Mouse (Mus musculus) skeletal muscle tissue, adult 2 months (tissue): ENCODE data around the gene Pigl.
"Not testable (repeated sequence)": the region's sequence is repeated elsewhere in the genome, so short reads cannot be mapped to it uniquely, and the experiment has no call there.

Experiments used
- DNase-seq: peaks from one replicate; pipeline ENCODE4 v3.0.0-alpha.2; 2012; ENCODE audit warnings: low read depth, low spot score

Gene Pigl

DNA sequence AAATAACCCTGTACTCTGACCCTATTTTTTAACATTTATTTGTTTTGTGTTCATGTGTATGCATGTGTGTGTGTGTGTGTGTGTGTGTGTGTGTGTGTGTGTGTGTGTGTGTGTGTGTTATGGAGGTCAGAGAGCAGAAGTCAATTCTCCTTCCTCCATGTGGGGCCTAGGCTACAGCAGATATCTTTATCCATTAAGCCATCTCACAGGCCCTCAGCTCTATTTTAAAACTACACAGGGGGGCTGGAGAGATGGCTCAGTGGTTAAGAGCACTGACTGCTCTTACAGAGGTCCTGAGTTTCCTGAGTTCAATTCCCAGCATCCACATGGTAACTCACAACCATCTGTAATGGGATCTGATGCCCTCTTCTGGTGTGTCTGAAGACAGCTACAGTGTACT is 9.0 kb downstream of the Pigl start:
- DNase-seq: not testable (repeated sequence)

DNA sequence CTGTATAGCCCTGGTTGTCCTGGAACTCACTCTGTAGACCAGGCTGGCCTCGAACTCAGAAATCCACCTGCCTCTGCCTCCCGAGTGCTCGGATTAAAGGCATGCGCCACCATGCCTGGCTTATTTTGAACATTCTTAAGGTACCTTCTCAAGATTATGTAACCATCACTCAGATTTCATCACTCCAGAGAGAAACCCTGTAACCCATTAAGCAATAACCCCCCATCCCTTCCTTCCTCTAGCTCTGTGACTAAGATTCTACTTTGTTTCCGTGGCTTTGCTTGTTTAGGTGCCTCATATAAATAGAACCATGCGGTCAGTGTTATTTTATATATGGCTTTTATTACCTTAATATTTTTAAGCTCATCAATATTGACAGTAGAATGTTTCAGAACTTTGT is 12.2 kb downstream of the Pigl start:
- DNase-seq: no peak

DNA sequence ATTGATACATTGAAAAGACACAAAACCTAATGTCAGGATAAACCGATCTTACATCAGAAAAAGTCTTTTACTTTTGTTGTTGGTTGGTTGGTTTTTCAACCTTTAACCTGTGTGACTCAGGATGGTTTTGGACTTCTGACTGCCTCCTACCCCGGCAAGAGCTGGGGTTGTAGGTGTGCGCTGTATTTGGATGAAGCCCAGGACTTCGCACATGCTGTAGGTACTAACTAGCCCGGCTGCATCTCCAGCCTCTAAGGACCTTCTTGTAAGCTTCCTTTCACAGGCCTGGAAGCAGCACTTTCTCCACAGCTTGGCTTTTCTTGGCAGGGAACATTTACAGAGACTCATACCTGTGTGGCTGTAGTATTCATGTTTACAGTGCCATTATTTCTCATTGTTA is 15.3 kb downstream of the Pigl start:
- no peak for DNase-seq

DNA sequence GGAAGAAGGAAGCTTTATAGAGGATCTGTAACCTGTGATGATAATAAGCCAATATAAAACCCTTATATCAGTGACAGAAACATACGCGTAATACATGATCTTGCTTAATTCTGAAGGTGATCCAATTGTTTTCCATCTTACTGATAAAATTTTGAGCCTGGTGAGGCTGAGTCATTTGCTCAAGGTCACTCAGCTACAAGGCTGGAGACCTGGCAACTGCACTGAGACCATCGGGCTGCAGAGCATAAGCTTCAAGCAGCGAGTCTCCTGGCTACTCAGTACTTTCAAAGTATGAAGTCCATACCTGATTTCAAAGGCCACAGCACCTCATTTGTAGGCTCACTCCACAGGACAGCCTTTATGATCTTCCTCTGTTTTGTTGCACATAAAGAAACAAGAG is 17.9 kb downstream of the Pigl start:
- DNase-seq: no peak

DNA sequence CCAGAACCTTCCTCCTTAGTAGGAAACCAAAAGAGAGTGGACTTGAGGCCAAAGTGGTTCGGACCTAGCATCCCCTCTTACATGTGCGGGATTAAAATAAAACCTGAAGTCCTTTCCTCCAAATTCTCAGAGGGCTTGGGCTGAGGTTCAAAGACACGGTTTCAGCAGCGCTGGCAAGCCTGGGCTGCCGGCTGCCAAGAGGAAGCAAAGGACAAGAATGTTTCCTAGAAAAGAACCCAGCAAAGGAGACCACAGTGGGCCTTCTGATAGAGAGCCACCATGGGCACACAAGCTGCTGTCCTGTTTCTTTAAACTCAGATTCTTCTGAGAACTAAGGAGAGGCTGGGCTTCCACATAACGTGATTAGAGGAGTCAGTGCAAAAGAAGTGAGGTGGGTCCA is 20.7 kb downstream of the Pigl start:
- no peak for DNase-seq

DNA sequence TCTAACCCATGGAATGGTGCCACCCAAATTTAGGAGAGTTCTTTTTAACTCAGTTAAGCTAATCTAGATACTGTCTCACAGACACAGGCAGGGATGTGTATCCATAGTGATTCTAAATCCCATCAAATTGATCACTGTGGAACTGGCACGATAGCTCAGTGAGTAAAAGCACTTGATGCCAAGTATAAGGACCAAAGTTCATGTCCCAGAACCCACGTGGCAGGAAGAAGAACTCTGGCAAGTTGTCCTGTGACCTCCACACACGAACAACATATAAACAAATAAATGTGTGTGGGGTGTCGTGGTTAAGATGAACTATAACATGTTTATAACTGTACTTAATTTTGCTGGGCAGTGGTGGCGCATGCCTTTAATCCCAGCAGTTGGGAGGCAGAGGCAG is 21.3 kb downstream of the Pigl start:
- no peak for DNase-seq

DNA sequence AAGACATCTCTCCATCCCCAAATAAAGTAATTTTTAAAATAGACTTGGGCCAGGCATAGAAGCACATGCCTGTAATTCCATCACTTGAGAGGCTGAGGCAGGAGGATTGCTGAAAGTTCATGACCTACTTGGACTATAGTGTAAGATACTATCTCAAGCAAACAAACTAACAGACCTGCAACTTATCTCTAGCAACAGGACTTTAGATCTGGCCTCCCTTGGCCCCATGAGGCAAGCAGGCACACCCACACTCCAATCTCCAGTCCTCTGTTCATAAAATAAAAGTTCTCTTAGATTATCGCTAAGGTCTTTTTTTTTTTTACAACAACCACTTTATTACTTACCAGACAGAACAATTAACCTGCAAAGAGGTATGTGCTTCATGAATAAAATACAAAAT is 28.7 kb downstream of the Pigl start:
- DNase-seq: no peak

DNA sequence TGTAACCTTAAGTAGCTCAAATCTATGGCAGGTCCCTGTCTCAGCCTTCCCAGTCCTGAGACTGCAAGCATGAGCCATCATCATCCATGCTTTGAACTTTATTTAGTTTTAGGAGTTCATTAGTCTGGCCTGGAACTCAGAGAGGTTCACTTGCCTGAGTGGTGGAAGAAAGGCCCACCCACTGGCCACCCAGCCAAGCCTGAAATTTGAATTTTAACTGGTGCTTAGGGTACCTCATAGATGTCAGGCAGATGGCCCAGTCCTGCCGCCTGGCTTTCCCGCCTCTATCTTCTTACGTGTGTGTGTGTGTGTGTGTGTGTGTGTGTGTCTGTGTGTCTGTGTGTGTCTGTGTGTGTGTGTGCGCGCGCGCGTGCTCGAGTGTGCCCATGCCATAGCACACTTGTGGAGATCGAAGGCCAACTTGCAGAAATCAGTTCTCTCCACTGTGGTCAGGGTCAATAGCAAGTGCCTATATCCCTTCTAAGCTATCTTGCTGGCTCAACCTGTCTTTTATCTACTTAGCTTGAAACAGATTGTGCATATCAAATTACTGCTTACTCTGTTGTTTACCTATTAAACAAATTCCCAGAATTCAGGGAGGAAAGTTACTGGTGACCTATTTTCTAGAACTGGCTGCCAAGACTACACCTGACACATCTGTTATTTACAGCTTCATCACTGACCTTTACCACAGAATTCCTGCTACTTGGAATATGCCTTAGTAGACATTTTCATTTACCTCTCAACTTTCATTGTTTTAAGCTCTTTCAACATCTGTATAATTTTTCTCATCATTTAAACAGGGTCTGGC is 29.5 kb downstream of the Pigl start:
- no peak for DNase-seq

DNA sequence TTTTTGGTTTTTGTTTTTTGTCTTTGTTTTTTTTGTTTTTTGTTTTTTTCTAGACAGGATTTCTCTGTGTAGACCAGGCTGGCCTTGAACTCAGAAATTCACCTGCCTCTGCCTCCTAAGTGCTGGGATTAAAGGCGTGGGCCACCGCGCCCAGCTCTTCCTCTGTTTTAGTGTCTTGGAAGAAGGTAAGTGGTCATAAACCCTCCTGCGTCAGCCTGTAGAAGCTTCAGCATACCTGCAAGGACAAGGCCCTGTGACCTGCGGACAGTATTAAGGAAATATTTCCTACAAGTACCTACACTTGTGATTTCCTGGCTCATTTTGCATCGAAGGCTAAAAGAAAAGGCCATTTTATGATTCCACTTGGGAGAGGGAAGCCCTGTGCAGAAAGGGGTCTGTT is 35.4 kb downstream of the Pigl start:
- DNase-seq: no peak

DNA sequence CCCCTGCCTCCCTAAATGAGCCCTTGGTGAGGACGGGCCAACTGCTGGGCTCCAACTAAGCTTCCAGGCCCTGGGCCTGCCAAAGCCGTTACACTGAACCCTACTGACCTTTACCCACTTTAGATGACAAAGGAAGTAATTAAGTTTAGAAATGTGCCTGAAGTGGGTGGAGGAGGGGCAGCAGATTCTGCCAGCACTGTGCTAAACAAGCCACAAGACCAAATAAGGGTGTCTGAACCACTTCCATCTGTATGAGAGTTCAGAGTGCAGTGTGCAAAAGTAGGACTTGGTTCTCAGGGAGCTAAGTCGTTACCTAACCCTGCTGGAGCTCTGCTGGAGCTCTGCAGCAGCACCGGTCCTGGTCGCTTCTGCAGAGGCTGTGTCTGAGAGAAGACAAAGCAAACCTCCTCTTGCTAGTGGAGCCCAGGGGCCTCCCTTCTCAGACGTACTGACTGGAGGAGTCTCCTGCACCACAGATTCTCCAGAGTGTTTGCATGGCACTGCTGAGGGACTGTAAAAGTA is 36.6 kb downstream of the Pigl start:
- peak; percentile 62 for DNase-seq

DNA sequence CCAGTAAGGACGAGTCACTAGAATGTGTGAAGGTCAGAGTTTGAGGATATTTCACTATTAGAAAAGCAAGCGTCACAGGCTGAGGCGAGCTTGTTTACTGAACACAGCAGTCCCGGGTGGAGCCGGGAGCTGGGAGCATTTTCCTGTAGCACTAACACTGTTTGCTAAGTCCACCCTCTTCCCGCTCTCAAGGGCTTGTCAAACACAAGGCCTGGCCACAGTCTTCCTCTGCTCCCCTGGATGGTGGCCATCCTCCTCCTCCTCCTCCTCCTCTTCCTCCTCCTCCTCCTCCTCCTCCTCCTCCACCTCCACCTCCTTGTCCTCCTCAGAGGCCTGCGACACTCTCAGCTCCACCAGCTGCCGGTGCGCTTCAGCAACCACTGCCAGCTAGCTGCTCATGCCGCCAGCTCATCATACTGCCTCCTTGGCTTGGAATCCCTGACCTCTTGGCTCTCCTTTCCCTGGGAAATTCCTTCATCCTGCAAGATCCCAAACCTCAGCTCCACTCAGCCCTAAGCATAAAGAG is 37.1 kb downstream of the Pigl start:
- peak; percentile 36 for DNase-seq

DNA sequence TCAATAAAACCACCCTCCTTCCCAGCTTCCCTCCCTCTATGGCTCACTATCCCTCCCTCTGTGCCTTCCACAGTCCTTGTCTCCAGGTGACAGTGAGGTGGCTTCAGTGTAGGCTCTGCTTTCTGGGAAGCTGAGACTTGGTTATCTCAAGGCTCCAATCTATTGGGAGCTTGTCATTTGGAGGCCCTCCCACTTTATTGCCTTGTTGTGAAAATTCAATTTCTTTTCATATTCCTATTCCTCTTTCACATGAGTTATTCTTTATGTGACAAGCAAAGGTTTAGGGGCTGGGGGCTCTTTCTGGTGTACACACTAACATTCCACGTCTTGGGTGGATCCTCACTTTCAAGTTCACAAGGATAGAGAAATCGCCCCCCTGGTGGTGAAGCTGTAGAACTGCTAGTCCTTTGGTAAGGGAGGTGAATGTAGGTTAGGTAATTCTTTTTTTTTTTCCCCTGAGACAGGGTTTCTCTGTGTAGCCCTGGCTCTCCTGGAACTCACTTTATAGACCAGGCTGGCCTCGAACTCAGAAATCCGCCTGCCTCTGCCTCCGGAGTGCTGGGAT is 38.0 kb downstream of the Pigl start:
- no peak for DNase-seq

DNA sequence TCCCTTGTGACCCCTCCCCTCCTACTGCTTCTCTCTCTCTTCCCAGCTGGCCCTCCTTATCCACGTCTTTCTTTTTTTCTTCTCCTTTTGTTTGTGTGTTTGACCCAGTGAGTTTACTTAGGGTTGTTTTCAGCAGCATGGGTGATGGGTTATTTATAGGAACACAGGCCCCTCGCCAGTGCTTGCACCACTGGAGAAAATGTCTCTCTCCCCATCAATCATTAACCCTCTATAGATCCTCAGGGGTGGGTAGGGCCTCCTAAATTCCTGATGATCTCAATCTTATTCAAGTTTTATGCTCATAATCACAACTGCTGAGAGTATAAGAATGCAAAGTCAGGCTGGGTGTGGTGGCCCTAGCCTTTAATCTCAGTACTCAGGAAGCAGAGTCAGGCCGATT is 38.9 kb downstream of the Pigl start:
- DNase-seq: no peak

DNA sequence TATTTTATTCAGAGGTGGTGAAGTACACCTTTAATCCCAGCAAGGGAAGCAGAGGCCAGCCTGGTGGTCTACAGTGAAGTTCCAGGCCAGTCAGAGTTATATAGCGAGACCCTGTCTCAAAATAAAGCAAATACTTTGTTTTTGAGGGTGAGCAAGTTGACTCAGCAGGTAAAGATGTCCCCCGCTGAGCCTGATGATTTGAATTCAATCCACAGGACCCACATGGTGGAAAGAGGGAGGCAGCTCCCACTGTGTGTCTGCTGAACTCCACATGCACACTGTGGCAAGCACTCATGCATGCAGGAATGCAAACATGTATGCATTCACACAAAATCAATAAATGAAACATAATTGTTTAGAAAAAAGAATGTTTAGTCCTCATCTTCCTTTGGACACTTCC is 40.5 kb downstream of the Pigl start:
- DNase-seq: no peak

DNA sequence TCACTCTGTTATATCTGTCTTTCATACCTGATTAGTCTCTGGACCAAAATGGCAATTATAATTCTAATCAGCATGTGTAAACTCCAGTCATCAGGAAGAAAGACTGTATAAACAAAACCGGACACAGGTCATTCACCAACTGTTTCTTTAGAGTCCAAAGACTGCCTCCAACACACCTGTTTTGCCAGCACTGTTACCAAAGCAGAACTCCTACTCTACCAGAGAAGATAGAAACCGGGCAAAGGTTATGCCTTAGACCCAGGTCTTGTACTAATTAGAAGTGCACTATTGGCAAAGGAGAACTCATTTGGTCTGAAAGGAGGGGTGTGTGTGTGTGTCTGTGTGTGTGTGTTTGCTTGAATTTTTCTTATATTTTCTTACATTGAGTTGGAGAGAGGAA is 42.3 kb downstream of the Pigl start:
- no peak for DNase-seq

DNA sequence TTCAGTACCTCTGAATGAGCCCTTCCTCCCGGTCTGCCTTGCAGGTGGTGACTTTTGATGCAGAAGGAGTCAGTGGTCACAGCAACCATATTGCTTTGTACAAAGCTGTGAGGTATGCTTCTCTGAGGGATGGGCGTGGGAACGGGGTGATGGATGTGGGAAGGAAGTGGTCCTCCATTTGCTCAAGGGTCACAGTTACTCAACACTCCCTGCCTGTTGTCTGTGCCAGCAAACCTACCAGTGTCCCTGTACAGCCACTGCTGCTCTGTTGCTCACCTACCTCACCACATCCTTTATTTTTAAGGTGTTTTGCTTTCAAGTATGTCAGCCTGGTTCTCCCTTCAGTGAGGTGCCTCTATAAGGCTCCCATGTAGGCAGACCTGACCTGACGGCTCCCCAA is 49.4 kb downstream of the Pigl start:
- DNase-seq: no peak

DNA sequence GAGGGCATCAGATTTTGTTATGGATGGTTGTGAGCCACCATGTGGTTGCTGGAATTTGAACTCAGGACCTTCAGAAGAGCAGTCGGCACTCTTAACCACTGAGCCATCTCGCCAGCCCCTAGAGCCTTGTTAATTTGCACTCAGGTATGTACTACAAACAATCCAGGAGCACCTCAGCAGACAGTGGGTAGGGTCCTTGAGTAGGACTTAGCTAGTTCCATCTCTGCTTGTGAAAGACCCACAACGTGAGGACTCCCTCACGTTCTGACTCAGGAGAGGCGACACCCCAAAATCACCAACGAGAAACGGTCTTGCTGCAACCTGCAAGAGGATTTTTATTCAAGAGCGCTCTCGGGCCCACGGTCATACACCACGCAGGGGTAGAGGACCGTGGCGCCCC is 50.1 kb downstream of the Pigl start:
- not testable (repeated sequence) for DNase-seq

DNA sequence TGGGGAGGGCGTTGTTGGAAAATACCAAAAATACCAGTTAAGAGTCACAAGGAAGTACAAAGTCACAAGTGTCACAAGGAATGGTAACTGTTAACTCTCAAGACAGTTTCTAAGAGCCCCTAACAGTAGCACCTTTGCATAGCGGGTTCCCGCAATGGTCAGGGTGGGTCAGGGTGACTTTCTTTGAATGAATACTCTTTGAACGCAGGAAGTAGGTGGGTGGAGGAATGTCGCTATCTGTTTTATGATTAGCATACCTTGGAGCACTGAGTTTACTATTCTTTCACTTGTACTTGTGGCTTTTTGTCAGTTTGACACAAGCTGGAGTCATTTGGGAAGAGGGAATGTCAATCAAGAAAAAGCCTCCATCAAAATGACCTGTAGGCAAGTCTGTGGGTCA is 50.6 kb downstream of the Pigl start:
- not testable (repeated sequence) for DNase-seq

DNA sequence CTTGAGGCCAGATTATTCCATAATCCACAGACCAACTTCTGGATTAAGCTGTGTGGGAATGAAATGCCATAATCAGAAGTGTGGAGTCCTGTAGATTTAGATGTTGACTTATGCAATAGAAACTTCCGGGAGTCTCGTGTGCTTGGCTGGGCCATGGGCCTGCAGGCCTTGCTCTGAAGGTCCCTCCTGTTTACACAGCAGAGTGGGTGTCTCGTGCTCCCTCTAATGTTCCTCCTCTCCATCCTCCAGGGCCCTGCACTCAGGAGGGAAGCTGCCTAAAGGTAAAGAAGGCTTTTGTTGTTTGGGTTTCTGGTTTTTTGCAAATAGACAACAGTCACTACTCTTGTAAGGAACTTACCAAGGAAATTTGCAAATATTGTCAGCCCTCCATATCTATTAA is 51.3 kb downstream of the Pigl start:
- no peak for DNase-seq

DNA sequence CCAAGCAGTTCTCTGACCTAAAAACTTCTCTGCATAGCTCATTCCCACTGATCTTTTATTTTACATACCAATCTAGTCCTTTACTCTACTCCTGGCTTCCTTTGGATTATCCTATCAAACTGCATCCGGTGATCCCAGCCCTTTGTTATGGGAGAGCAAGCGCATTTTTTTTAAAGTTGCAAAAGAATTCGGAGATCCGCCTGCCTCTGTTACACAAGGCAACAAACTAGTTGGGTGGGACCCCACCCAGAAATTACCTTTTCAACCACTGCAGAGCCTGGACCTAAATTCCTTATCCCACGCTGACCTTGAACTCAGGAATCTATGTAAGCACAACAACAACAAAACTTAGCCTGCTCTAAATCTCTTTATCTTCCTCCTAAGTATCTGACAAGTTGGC is 52.7 kb downstream of the Pigl start:
- DNase-seq: no peak

DNA sequence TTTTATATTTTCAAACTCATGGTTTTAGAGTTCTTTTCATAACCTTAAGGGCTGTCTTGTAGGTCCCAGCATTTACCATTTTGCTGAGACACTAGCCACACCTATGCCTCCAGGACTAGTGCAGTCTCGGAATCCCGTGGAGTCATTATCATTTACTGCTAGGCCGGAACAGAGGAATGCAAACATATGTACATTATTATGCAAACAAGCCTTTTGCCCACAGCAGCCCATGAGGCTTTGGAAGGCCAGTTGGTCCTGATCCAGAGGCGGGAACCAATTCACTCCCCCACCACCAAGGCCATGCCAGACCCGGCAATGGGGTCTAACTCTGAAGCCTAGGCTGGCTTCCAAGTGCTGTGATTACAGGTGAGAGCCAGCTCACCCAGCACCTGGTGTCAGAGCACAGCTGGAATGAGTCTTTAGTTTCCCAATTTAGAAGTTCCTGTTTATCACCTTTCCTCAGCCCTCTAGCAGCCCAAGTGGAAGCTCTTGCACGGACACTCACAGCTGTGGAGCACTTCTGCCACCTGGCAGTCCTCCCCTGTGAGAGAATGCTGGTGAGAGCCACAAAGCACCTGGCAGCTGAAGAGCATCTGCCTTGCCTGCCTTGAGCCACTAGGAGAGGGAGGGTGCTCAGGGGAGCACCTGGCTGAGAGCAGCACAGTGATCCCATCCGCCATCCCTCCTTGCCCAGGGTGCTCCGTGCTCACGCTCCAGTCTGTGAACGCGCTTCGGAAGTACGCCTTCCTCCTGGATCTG is 53.4 kb downstream of the Pigl start:
- DNase-seq: no peak

DNA sequence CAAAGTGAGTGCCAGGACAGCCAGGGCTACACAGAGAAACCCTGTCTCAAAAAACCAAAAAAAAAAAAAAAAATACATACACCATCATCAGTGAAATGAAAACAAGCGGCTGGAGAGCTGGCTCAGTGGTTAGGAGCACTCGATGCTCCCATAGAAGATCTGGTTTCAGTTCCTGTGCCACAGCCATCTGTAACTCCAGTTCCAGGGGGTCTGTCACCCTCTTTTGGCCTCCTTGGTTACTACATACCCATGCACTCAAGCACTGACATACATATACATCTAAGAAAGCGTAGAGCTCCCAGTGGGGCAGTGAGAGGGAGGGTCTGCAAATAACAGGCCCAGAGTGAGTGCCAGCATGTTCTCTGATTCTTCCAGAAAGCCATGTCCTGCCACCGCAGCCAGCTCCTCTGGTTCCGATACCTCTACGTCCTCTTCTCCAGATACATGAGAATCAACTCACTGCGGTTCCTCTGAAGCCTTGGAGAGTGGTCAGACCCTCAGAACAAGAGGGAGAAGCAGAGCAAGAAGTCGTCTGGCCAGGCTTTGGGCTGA is 54.3 kb downstream of the Pigl start:
- DNase-seq: no peak
